Mouse (Mus musculus): ENCODE results near the gene Pitpnb. TPM values are rescaled to one million over a fixed set of nuclear protein-coding genes. Genes with fewer than 3 reads are reported as not detected.
A peak's percentile ranks its signal among the peaks of the same experiment; 100 is the strongest.

Pitpnb gene
- total and polyA plus RNA-seq, 3 experiments = 14.9 to 85.7 (median 16.2) TPM

GRCm38 (mm10) chr5:111409412-111410044 lies 79.0 kb downstream of the Pitpnb start:
- peaks cover 58% of the 10 kb centered on the region for H3K27me3 ChIP-seq (replicated peaks)
- in situ Hi-C loops (cut with MboI; ENCODE audit: low pct_ligation_motif_present, low pct_unique_long_range_greater_than_20kb, low sequenced_read_pairs) = no loop called here
- H3K4me3 ChIP-seq (replicated peaks in 1 of 3; ENCODE audit: low read depth in 2 of 3, low read length in 2 of 3, poor library complexity in 1 of 3) = no peak overlapping the region
- no peaks in the 10 kb centered on the region for H3K4me1 ChIP-seq (ENCODE audit: control insufficient read depth in 1 of 2, insufficient read depth in 2 of 2)
- DNase-seq (ENCODE audit: extremely low read depth) = no peak
- H3K4me2 ChIP-seq (ENCODE audit: insufficient read depth, low read depth, poor library complexity, severe bottlenecking) = no peak overlapping the region
- no peak for TF ChIP-seq USF2 (conservative IDR thresholded peaks at IDR 0.05; ENCODE audit: low read depth, low read length)
- TF ChIP-seq CTCF (conservative IDR thresholded peaks at IDR 0.05 in 1 of 2, IDR thresholded peaks at IDR 0.05 in 1 of 2; ENCODE audit: low read depth in 2 of 2, low read length in 2 of 2) = peak in 1 of 2 experiments; percentile 28; a peak in 2 of 4 replicates
- peak; percentile 18; the same call in 1 of the 2 replicates for TF ChIP-seq SMC3 (IDR thresholded peaks at IDR 0.05; ENCODE audit: low read depth, low read length)
- TF ChIP-seq MYC (IDR thresholded peaks at IDR 0.05; ENCODE audit: low read depth, low read length) = no peak
- no peak for TF ChIP-seq CHD2 (IDR thresholded peaks at IDR 0.05; ENCODE audit: low read length)
- no peak overlapping the region for H3K27ac ChIP-seq (ENCODE audit: insufficient read depth, low read depth)
- dilution Hi-C loops (cut with MboI; ENCODE audit: extremely low pct_ligation_motif_present, extremely low pct_unique_long_range_greater_than_20kb, low sequenced_read_pairs) = no loop called here
- no peak overlapping the region for H3K9ac ChIP-seq (ENCODE audit: insufficient read depth, low read depth)
- H3K79me2 ChIP-seq (replicated peaks; ENCODE audit: control insufficient read depth, extremely low read depth, insufficient read depth, poor library complexity, severe bottlenecking) = no peaks in the 10 kb centered on the region
- H3K9me3 ChIP-seq (replicated peaks; ENCODE audit: low read length) = no peaks in the 10 kb centered on the region
- H3K36me3 ChIP-seq (replicated peaks in 1 of 2; ENCODE audit: control insufficient read depth in 1 of 2, insufficient read depth in 1 of 2, low read length in 1 of 2) = no peaks in the 10 kb centered on the region

GRCm38 (mm10) chr5:111410665-111411064 lies 80.1 kb downstream of the Pitpnb start:
- H3K79me2 ChIP-seq (replicated peaks; ENCODE audit: control insufficient read depth, extremely low read depth, insufficient read depth, poor library complexity, severe bottlenecking) = no peaks in the 10 kb centered on the region
- TF ChIP-seq ELF1 (IDR thresholded peaks at IDR 0.05; ENCODE audit: low read depth, low read length) (no peak), MAX (IDR thresholded peaks at IDR 0.05; ENCODE audit: low read length) (no peak)
- H3K9me3 ChIP-seq (replicated peaks; ENCODE audit: low read length) = no peaks in the 10 kb centered on the region
- in situ Hi-C loops (cut with MboI; ENCODE audit: low pct_ligation_motif_present, low pct_unique_long_range_greater_than_20kb, low sequenced_read_pairs) = no loop called here
- no peak overlapping the region for H3K9ac ChIP-seq (ENCODE audit: insufficient read depth, low read depth)
- H3K27me3 ChIP-seq (replicated peaks) = peaks cover 52% of the 10 kb centered on the region
- H3K4me3 ChIP-seq (replicated peaks in 1 of 3; ENCODE audit: low read depth in 2 of 3, low read length in 2 of 3, poor library complexity in 1 of 3) = no peak overlapping the region
- no peak for DNase-seq (ENCODE audit: extremely low read depth)
- H3K4me1 ChIP-seq (ENCODE audit: control insufficient read depth in 1 of 2, insufficient read depth in 2 of 2) = no peaks in the 10 kb centered on the region
- no peaks in the 10 kb centered on the region for H3K36me3 ChIP-seq (replicated peaks in 1 of 2; ENCODE audit: control insufficient read depth in 1 of 2, insufficient read depth in 1 of 2, low read length in 1 of 2)
- dilution Hi-C loops (cut with MboI; ENCODE audit: extremely low pct_ligation_motif_present, extremely low pct_unique_long_range_greater_than_20kb, low sequenced_read_pairs) = no loop called here
- H3K27ac ChIP-seq (ENCODE audit: insufficient read depth, low read depth) = no peak overlapping the region
- H3K4me2 ChIP-seq (ENCODE audit: insufficient read depth, low read depth, poor library complexity, severe bottlenecking) = no peak overlapping the region

- Histone ChIP-seq H3K27me3 (replicated peaks) (peaks cover 32% of the 10 kb centered on the region), H3K79me2 (replicated peaks; ENCODE audit: control insufficient read depth, extremely low read depth, insufficient read depth, poor library complexity, severe bottlenecking) (no peaks in the 10 kb centered on the region), H3K9ac (ENCODE audit: insufficient read depth, low read depth) (no peak overlapping the region), H3K4me1 (ENCODE audit: control insufficient read depth in 1 of 2, insufficient read depth in 2 of 2) (no peaks in the 10 kb centered on the region), H3K4me2 (ENCODE audit: insufficient read depth, low read depth, poor library complexity, severe bottlenecking) (no peak overlapping the region), H3K27ac (ENCODE audit: insufficient read depth, low read depth) (no peak overlapping the region), H3K9me3 (replicated peaks; ENCODE audit: low read length) (peaks cover 29% of the 10 kb centered on the region), H3K4me3 (replicated peaks in 1 of 3; ENCODE audit: low read depth in 2 of 3, low read length in 2 of 3, poor library complexity in 1 of 3) (no peak overlapping the region), H3K36me3 (replicated peaks in 1 of 2; ENCODE audit: control insufficient read depth in 1 of 2, insufficient read depth in 1 of 2, low read length in 1 of 2) (no peaks in the 10 kb centered on the region)
- in situ Hi-C loops (cut with MboI; ENCODE audit: low pct_ligation_motif_present, low pct_unique_long_range_greater_than_20kb, low sequenced_read_pairs) (no loop called here), dilution Hi-C loops (cut with MboI; ENCODE audit: extremely low pct_ligation_motif_present, extremely low pct_unique_long_range_greater_than_20kb, low sequenced_read_pairs) (no loop called here)
- peak; percentile 14 for DNase-seq (ENCODE audit: extremely low read depth)
- peak; percentile 30 for TF ChIP-seq SMC3 (IDR thresholded peaks at IDR 0.05; ENCODE audit: low read depth, low read length)
- no peak for TF ChIP-seq NRF1 (IDR thresholded peaks at IDR 0.05; ENCODE audit: low read depth, low read length)
- TF ChIP-seq MAZ (IDR thresholded peaks at IDR 0.05; ENCODE audit: low read depth, low read length) = no peak
- no peak for TF ChIP-seq ETS1 (conservative IDR thresholded peaks at IDR 0.05; ENCODE audit: low read depth, low read length)
- no peak for TF ChIP-seq ZKSCAN1 (IDR thresholded peaks at IDR 0.05; ENCODE audit: borderline replicate concordance, low read depth, low read length)
- TF ChIP-seq MAX (IDR thresholded peaks at IDR 0.05; ENCODE audit: low read length) = no peak
- TF ChIP-seq TCF12 (IDR thresholded peaks at IDR 0.05; ENCODE audit: low read depth, low read length) = no peak
- no peak for TF ChIP-seq IRF4 (IDR thresholded peaks at IDR 0.05; ENCODE audit: low read depth, low read length)
- TF ChIP-seq GABPA (IDR thresholded peaks at IDR 0.05; ENCODE audit: insufficient replicate concordance, low read depth, low read length) = no peak
- no peak for TF ChIP-seq BHLHE40 (IDR thresholded peaks at IDR 0.05; ENCODE audit: low read depth, low read length)
- TF ChIP-seq E2F4 (IDR thresholded peaks at IDR 0.05; ENCODE audit: insufficient replicate concordance, low read depth, low read length) = no peak
- no peak for TF ChIP-seq ZMIZ1 (IDR thresholded peaks at IDR 0.05; ENCODE audit: low read depth, low read length)
- TF ChIP-seq CTCF (conservative IDR thresholded peaks at IDR 0.05 in 1 of 2, IDR thresholded peaks at IDR 0.05 in 1 of 2; ENCODE audit: low read depth in 2 of 2, low read length in 2 of 2) = peak in 1 of 2 experiments; percentile 46; a peak in 2 of 4 replicates
- TF ChIP-seq POLR2AphosphoS2 (IDR thresholded peaks at IDR 0.05; ENCODE audit: low read depth, low read length) = no peak
- no peak for TF ChIP-seq USF2 (conservative IDR thresholded peaks at IDR 0.05; ENCODE audit: low read depth, low read length)
- TF ChIP-seq RAD21 (IDR thresholded peaks at IDR 0.05; ENCODE audit: low read depth, low read length) = peak; percentile 52
Measured at GRCm38 (mm10) chr5:111414192-111414591, 83.6 kb downstream of the Pitpnb start.
